Mouse (Mus musculus) limb, embryonic 14.5 days (tissue): ENCODE data around the gene Gstz1. TPM values are rescaled to one million over a fixed set of nuclear protein-coding genes. Genes with fewer than 3 reads are reported as not detected.
A peak's percentile ranks its signal among the peaks of the same experiment; 100 is the strongest.
"Not testable (repeated sequence)": the region's sequence is repeated elsewhere in the genome, so short reads cannot be mapped to it uniquely, and the experiment has no call there.

Source experiments
- ATAC-seq: fragments of 200-750 bp; cut with Nextera tagmentation; 2 replicates; pipeline ENCODE4 v1.8.0; 2017; ENCODE audit warnings: low read depth, moderate number of reproducible peaks, moderate TSS enrichment; ENCODE audit not compliant: low FRiP score
- DNase-seq: peaks from one replicate; pipeline ENCODE4 v3.0.0-alpha.2; 2015; ENCODE audit warnings: low spot score
- H3K27ac ChIP-seq: fragments of 300-500 bp; sonication (generic); replicated peaks from 2 replicates; pipeline ENCODE4 v1.5.1; 2014; ENCODE audit warnings: low read depth, mild to moderate bottlenecking, low read length, moderate library complexity, mixed read lengths
- H3K27me3 ChIP-seq: fragments of 300-500 bp; sonication (generic); 2 replicates; pipeline ENCODE4 v1.6.1; 2014; ENCODE audit warnings: low read length, mixed read lengths; ENCODE audit not compliant: control insufficient read depth, insufficient read depth
- H3K36me3 ChIP-seq: fragments of 300-500 bp; sonication (generic); 2 replicates; pipeline ENCODE4 v1.6.1; 2014; ENCODE audit warnings: mild to moderate bottlenecking, low read length, moderate library complexity, mixed read lengths; ENCODE audit not compliant: control insufficient read depth, insufficient read depth
- H3K4me1 ChIP-seq: fragments of 300-500 bp; sonication (generic); 2 replicates; pipeline ENCODE4 v1.6.1; 2014; ENCODE audit warnings: antibody characterized with exemption, low read length, mixed read lengths; ENCODE audit not compliant: control insufficient read depth, insufficient read depth
- H3K4me2 ChIP-seq: fragments of 300-500 bp; sonication (generic); replicated peaks from 2 replicates; pipeline ENCODE4 v1.6.1; 2014; ENCODE audit warnings: low read depth, mild to moderate bottlenecking, low read length, moderate library complexity; ENCODE audit not compliant: severe bottlenecking
- H3K4me3 ChIP-seq: fragments of 300-500 bp; sonication (generic); replicated peaks from 2 replicates; pipeline ENCODE4 v1.5.1; 2014; ENCODE audit warnings: low read length
- H3K9ac ChIP-seq: fragments of 300-500 bp; sonication (generic); 2 replicates; pipeline ENCODE4 v1.6.1; 2014; ENCODE audit warnings: mild to moderate bottlenecking, low read depth, low read length, moderate library complexity; ENCODE audit not compliant: severe bottlenecking
- H3K9me3 ChIP-seq: fragments of 300-500 bp; sonication (generic); 2 replicates; pipeline ENCODE4 v1.6.1; 2016; ENCODE audit warnings: low read length; ENCODE audit not compliant: control insufficient read depth
- POLR2A ChIP-seq: fragments of 200-500 bp; IDR thresholded peaks from 2 replicates; pipeline ENCODE4 v1.8.0; 2012; ENCODE audit warnings: inconsistent platforms, mild to moderate bottlenecking, moderate library complexity, borderline replicate concordance; ENCODE audit not compliant: insufficient read depth, insufficient read length; ENCODE audit errors: extremely low read depth
- WGBS: fragments of 180-500 bp; shearing (Covaris S2); extraction: QIAGEN DNeasy Blood & Tissue Kit; methylation state at CpG from one replicate; pipeline ENCODE4 v1.1.7; 2014; 5-methylcytosine and 5-hydroxymethylcytosine counted together
- polyA plus RNA-seq, 2 experiments: library from polyadenylated mRNA; depleted of rRNA in 1 of 2; stranded (reverse) in 1 of 2; unstranded in 1 of 2; fragments of >200 nt; fragmentation: Nextera tagmentation in 1 of 2; extraction: Ambion mirVana in 1 of 2; gene quantifications; 2 replicates each; pipeline versions ENCODE4 v1.2.1 to v1.2.3; 2012 to 2014

The Gstz1 gene
- polyA plus RNA-seq, 2 experiments: 37.5 to 67.7 TPM

- peak within 1 kb of the TSS; percentile 65 for H3K27ac ChIP-seq
- H3K36me3 ChIP-seq: no peaks in the 10 kb centered on the region
- no peaks in the 10 kb centered on the region for H3K9me3 ChIP-seq
- ATAC-seq (peak; percentile 90), DNase-seq (peak; percentile 81)
- H3K4me2 ChIP-seq: peak within 1 kb of the TSS; percentile 83
- no peak for TF ChIP-seq POLR2A
- H3K27me3 ChIP-seq: no peaks in the 10 kb centered on the region
- under 1% methylated on average over 45 of the region's 70 CpGs for WGBS
- H3K4me3 ChIP-seq: peak within 1 kb of the TSS; percentile 79
- peaks cover 15% of the 10 kb centered on the region for H3K4me1 ChIP-seq
- H3K9ac ChIP-seq: peak within 1 kb of the TSS; percentile 90
These were observed 53.1 kb downstream of the Gstz1 start, which contains the start of gene Tmed8 for GRCm38 (mm10) chr12:87199973-87200586. Gene Tmed8 (minus strand): TSS chr12:87200454.

GRCm38 (mm10) chr12:87201694-87202093 is 54.7 kb downstream of the Gstz1 start:
- H3K4me1 ChIP-seq: peaks cover 15% of the 10 kb centered on the region
- H3K9me3 ChIP-seq: no peaks in the 10 kb centered on the region
- no peak overlapping the region for H3K9ac ChIP-seq
- H3K4me2 ChIP-seq: no peak overlapping the region
- H3K36me3 ChIP-seq: no peaks in the 10 kb centered on the region
- ATAC-seq: no peak
- WGBS: 70% methylated on average over 5 of the region's 5 CpGs
- no peak for TF ChIP-seq POLR2A
- no peak overlapping the region for H3K4me3 ChIP-seq
- H3K27me3 ChIP-seq: no peaks in the 10 kb centered on the region
- no peak overlapping the region for H3K27ac ChIP-seq
- no peak for DNase-seq

- not testable (repeated sequence) for H3K4me2 ChIP-seq, H3K4me1 ChIP-seq, H3K4me3 ChIP-seq, H3K27me3 ChIP-seq, H3K9ac ChIP-seq, H3K9me3 ChIP-seq, ATAC-seq, DNase-seq, H3K27ac ChIP-seq, H3K36me3 ChIP-seq
- 88% methylated on average over 5 of the region's 5 CpGs for WGBS
These were observed 58.8 kb downstream of the Gstz1 start for GRCm38 (mm10) chr12:87205789-87206188.

- Histone ChIP-seq H3K27me3 (no peaks in the 10 kb centered on the region), H3K4me2 (no peak overlapping the region), H3K4me3 (no peak overlapping the region), H3K27ac (no peak overlapping the region), H3K36me3 (no peaks in the 10 kb centered on the region), H3K9ac (no peak overlapping the region), H3K4me1 (no peaks in the 10 kb centered on the region), H3K9me3 (no peaks in the 10 kb centered on the region)
- WGBS: 56% methylated on average over 2 of the region's 2 CpGs
- no peak for DNase-seq
- no peak for TF ChIP-seq POLR2A
- no peak for ATAC-seq
These were observed 66.1 kb downstream of the Gstz1 start for GRCm38 (mm10) chr12:87212844-87213606.

Other genes with a start within 250 kb of the Gstz1 start
- gene Cipc, start 200.1 kb upstream of the Gstz1 start, polyA plus RNA-seq (2012; rRNA removed): 31.3 and 40.7 TPM in 2 replicates
- 20.0 and 21.4 TPM in 2 replicates for gene Cipc, start 200.1 kb upstream of the Gstz1 start, polyA plus RNA-seq (2014; fragmentation: Nextera tagmentation; extraction: Ambion mirVana)
- not detected in 2 replicates for gene Zdhhc22, start 156.7 kb upstream of the Gstz1 start, polyA plus RNA-seq (2012; rRNA removed)
- gene Zdhhc22, start 156.7 kb upstream of the Gstz1 start, polyA plus RNA-seq (2014; fragmentation: Nextera tagmentation; extraction: Ambion mirVana): 0.06 and 0.10 TPM in 2 replicates
- 0.01 and 0.10 TPM in 2 replicates for gene Tmem63c, start 125.8 kb upstream of the Gstz1 start, polyA plus RNA-seq (2012; rRNA removed)
- gene Tmem63c, start 125.8 kb upstream of the Gstz1 start, polyA plus RNA-seq (2014; fragmentation: Nextera tagmentation; extraction: Ambion mirVana): not detected in 2 replicates
- gene Ngb, start 44.6 kb upstream of the Gstz1 start, polyA plus RNA-seq (2012; rRNA removed): 0.45 and 0.51 TPM in 2 replicates
- 0.19 and 0.48 TPM in 2 replicates for gene Ngb, start 44.6 kb upstream of the Gstz1 start, polyA plus RNA-seq (2014; fragmentation: Nextera tagmentation; extraction: Ambion mirVana)
- 20.6 and 26.3 TPM in 2 replicates for gene Pomt2, start 803 bp downstream of the Gstz1 start, polyA plus RNA-seq (2012; rRNA removed)
- gene Pomt2, start 803 bp downstream of the Gstz1 start, polyA plus RNA-seq (2014; fragmentation: Nextera tagmentation; extraction: Ambion mirVana): 16.8 and 18.4 TPM in 2 replicates
- gene Samd15, start 52.6 kb downstream of the Gstz1 start, polyA plus RNA-seq (2012; rRNA removed): 1.2 and 2.0 TPM in 2 replicates
- gene Samd15, start 52.6 kb downstream of the Gstz1 start, polyA plus RNA-seq (2014; fragmentation: Nextera tagmentation; extraction: Ambion mirVana): 1.1 and 1.6 TPM in 2 replicates
- gene Tmed8, start 53.3 kb downstream of the Gstz1 start, polyA plus RNA-seq (2012; rRNA removed): 6.2 and 6.8 TPM in 2 replicates
- gene Tmed8, start 53.3 kb downstream of the Gstz1 start, polyA plus RNA-seq (2014; fragmentation: Nextera tagmentation; extraction: Ambion mirVana): 2.9 and 3.3 TPM in 2 replicates
- gene Noxred1, start 91.6 kb downstream of the Gstz1 start, polyA plus RNA-seq (2012; rRNA removed): 0.80 and 1.5 TPM in 2 replicates
- gene Noxred1, start 91.6 kb downstream of the Gstz1 start, polyA plus RNA-seq (2014; fragmentation: Nextera tagmentation; extraction: Ambion mirVana): 0.40 and 0.99 TPM in 2 replicates
- 44.3 and 45.0 TPM in 2 replicates for gene Vipas39, start 119.1 kb downstream of the Gstz1 start, polyA plus RNA-seq (2012; rRNA removed)
- gene Vipas39, start 119.1 kb downstream of the Gstz1 start, polyA plus RNA-seq (2014; fragmentation: Nextera tagmentation; extraction: Ambion mirVana): 42.1 and 52.5 TPM in 2 replicates
- 120 and 187 TPM in 2 replicates for gene Ahsa1, start 119.3 kb downstream of the Gstz1 start, polyA plus RNA-seq (2012; rRNA removed)
- gene Ahsa1, start 119.3 kb downstream of the Gstz1 start, polyA plus RNA-seq (2014; fragmentation: Nextera tagmentation; extraction: Ambion mirVana): 168 and 182 TPM in 2 replicates
- 0.99 and 1.2 TPM in 2 replicates for gene Ism2, start 152.5 kb downstream of the Gstz1 start, polyA plus RNA-seq (2012; rRNA removed)
- gene Ism2, start 152.5 kb downstream of the Gstz1 start, polyA plus RNA-seq (2014; fragmentation: Nextera tagmentation; extraction: Ambion mirVana): 1.4 TPM in 2 replicates
- 23.3 and 35.2 TPM in 2 replicates for gene Sptlc2, start 241.2 kb downstream of the Gstz1 start, polyA plus RNA-seq (2012; rRNA removed)
- 80.8 and 85.5 TPM in 2 replicates for gene Sptlc2, start 241.2 kb downstream of the Gstz1 start, polyA plus RNA-seq (2014; fragmentation: Nextera tagmentation; extraction: Ambion mirVana)